Mouse (Mus musculus): Measurements from ENCODE around the gene Slc26a10.
"Not testable (repeated sequence)": the region's sequence is repeated elsewhere in the genome, so short reads cannot be mapped to it uniquely, and the experiment has no call there.

The Slc26a10 gene

GRCm38 (mm10) chr10:127199068-127199467 lies 18.6 kb upstream of the Slc26a10 start:
- no peak for DNase-seq (ENCODE audit: low read depth in 2 of 2, low spot score in 2 of 2)

- no peak for DNase-seq (ENCODE audit: low read depth in 2 of 2, low spot score in 2 of 2)
Observed at GRCm38 (mm10) chr10:127198492-127198891, 18.0 kb upstream of the Slc26a10 start.

GRCm38 (mm10) chr10:127197505-127198110 lies 17.2 kb upstream of the Slc26a10 start:
- no peak for DNase-seq (ENCODE audit: low read depth in 2 of 2, low spot score in 2 of 2)

GRCm38 (mm10) chr10:127197104-127197503 lies 16.7 kb upstream of the Slc26a10 start:
- DNase-seq (ENCODE audit: low read depth in 2 of 2, low spot score in 2 of 2), result no peak

GRCm38 (mm10) chr10:127196392-127196791 lies 15.9 kb upstream of the Slc26a10 start:
- no peak for DNase-seq (ENCODE audit: low read depth in 2 of 2, low spot score in 2 of 2)

GRCm38 (mm10) chr10:127195328-127196129 lies 15.1 kb upstream of the Slc26a10 start, which contains the start of gene Dtx3:
TSS of gene Dtx3 (minus strand) at chr10:127195728.
- DNase-seq (ENCODE audit: low read depth in 2 of 2, low spot score in 2 of 2), result no peak

GRCm38 (mm10) chr10:127194428-127195327 lies 14.2 kb upstream of the Slc26a10 start:
- DNase-seq (ENCODE audit: low read depth in 2 of 2, low spot score in 2 of 2), result peak in 1 of 2 experiments; percentile 24

GRCm38 (mm10) chr10:127193011-127193410 lies 12.6 kb upstream of the Slc26a10 start:
- DNase-seq (ENCODE audit: low read depth in 2 of 2, low spot score in 2 of 2), result no peak

GRCm38 (mm10) chr10:127192057-127192328 lies 11.5 kb upstream of the Slc26a10 start:
- not testable (repeated sequence) for DNase-seq (ENCODE audit: low read depth in 2 of 2, low spot score in 2 of 2)

GRCm38 (mm10) chr10:127191191-127192056 lies 11.0 kb upstream of the Slc26a10 start:
- no peak for DNase-seq (ENCODE audit: low read depth in 2 of 2, low spot score in 2 of 2)

- no peak for DNase-seq (ENCODE audit: low read depth in 2 of 2, low spot score in 2 of 2)
Observed at GRCm38 (mm10) chr10:127190398-127191190, 10.1 kb upstream of the Slc26a10 start.

GRCm38 (mm10) chr10:127189651-127190381 lies 9.4 kb upstream of the Slc26a10 start, which contains the start of gene Arhgef25:
TSS of gene Arhgef25 (minus strand) at chr10:127190083.
- no peak for DNase-seq (ENCODE audit: low read depth in 2 of 2, low spot score in 2 of 2)

- no peak for DNase-seq (ENCODE audit: low read depth in 2 of 2, low spot score in 2 of 2)
Observed at GRCm38 (mm10) chr10:127189116-127189650, 8.7 kb upstream of the Slc26a10 start.

GRCm38 (mm10) chr10:127188465-127189115 lies 8.1 kb upstream of the Slc26a10 start:
- no peak for DNase-seq (ENCODE audit: low read depth in 2 of 2, low spot score in 2 of 2)

GRCm38 (mm10) chr10:127188079-127188453 lies 7.6 kb upstream of the Slc26a10 start:
- DNase-seq (ENCODE audit: low read depth in 2 of 2, low spot score in 2 of 2), result no peak

- DNase-seq (ENCODE audit: low read depth in 2 of 2, low spot score in 2 of 2), result no peak
Observed at GRCm38 (mm10) chr10:127187371-127188078, 7.1 kb upstream of the Slc26a10 start.

GRCm38 (mm10) chr10:127186451-127186850 lies 6.0 kb upstream of the Slc26a10 start:
- DNase-seq (ENCODE audit: low read depth in 2 of 2, low spot score in 2 of 2), result no peak

- DNase-seq (ENCODE audit: low read depth in 2 of 2, low spot score in 2 of 2), result no peak
Observed at GRCm38 (mm10) chr10:127185506-127185905, 5.1 kb upstream of the Slc26a10 start.

All from CD8-positive naive resting alpha-beta T cell, adult 2 months (primary cell).